Mouse (Mus musculus): ENCODE measurements around the gene Morn3.

DNA sequence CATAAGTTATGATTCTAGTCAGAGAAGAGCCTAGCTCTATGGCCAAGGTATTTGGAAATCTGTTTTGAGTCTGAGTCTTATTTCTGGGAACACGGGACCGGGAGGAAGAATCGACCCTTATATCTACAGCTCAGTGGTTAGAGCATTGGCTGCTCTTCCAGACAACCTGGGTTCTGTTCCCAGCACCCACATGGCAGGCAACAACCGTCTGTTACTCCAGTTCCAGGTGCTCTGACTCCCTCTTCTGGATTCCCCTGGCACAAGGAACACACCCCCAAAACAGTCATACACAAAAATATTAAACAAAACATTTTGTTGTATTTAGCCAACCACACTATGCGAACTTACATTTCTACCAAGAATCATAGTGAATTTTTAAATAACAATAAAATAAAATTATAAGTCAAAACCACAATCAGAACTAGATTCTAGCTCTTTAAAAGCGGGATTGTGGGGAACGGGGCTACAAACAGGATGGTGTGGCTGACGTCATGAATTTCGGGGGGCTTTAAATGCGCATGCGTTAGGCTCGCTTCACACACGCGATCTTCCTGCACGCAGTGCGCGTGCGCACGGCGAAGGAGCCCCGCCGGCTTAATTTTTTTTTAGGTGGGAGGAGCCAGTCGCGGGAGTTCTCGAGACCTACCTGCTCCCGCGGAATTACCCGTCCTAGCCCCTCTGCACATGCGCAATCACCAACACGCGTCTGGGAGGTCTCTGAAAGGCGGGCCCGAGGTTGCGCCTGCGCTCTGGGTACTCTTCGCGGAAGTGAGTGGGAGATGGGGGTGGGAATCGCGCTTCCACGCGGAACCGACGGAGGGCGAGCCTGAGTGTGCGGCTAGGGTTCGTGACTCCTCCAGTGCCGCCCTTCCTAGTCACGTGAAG, 10.8 kb upstream of the Morn3 start:
- TF ChIP-seq GATA1 (IDR thresholded peaks at IDR 0.05; ENCODE audit: low read length) (no peak), TAL1 (IDR thresholded peaks at IDR 0.05; ENCODE audit: low read length) (no peak)

Data from erythroblast, embryonic 14.5 days (primary cell).